Mouse (Mus musculus) 3T3-L1 (cell line): ENCODE measurements around the gene Slc26a5.

ENCODE experiments used
- DNase-seq: peaks from one replicate; pipeline ENCODE4 v3.0.0-alpha.2; 2015; ENCODE audit warnings: low read depth, low spot score

The Slc26a5 gene

GRCm38 (mm10) chr5:21810924-21811323 is 54.5 kb downstream of the Slc26a5 start:
- no peak for DNase-seq

- no peak for DNase-seq
Measured at GRCm38 (mm10) chr5:21804837-21805236, 60.6 kb downstream of the Slc26a5 start.

- DNase-seq: no peak
Measured at GRCm38 (mm10) chr5:21803691-21804188, 61.7 kb downstream of the Slc26a5 start.

- no peak for DNase-seq
Measured at GRCm38 (mm10) chr5:21802907-21803306, 62.5 kb downstream of the Slc26a5 start.

- DNase-seq: no peak
Measured at GRCm38 (mm10) chr5:21792166-21792565, 73.2 kb downstream of the Slc26a5 start.

GRCm38 (mm10) chr5:21789061-21789460 is 76.3 kb downstream of the Slc26a5 start:
- DNase-seq: no peak

- no peak for DNase-seq
Measured at GRCm38 (mm10) chr5:21787186-21788105, 78.0 kb downstream of the Slc26a5 start.

GRCm38 (mm10) chr5:21786258-21787185 is 78.9 kb downstream of the Slc26a5 start:
- DNase-seq: peak; percentile 94

- DNase-seq: peak; percentile 21
Measured at GRCm38 (mm10) chr5:21785776-21786175, 79.6 kb downstream of the Slc26a5 start.

- peak; percentile 87 for DNase-seq
Measured at GRCm38 (mm10) chr5:21785053-21785452, 80.4 kb downstream of the Slc26a5 start, which contains the start of the genes Dnajc2 and Psmc2. TSS of gene Dnajc2 (minus strand) at chr5:21785251. TSS of gene Psmc2 (plus strand) at chr5:21785283.

GRCm38 (mm10) chr5:21784161-21785052 is 81.0 kb downstream of the Slc26a5 start:
- peak; percentile 66 for DNase-seq

- DNase-seq: no peak
Measured at GRCm38 (mm10) chr5:21776491-21776890, 88.9 kb downstream of the Slc26a5 start.

- DNase-seq: no peak
Measured at GRCm38 (mm10) chr5:21769841-21770240, 95.6 kb downstream of the Slc26a5 start.

- no peak for DNase-seq
Measured at GRCm38 (mm10) chr5:21768506-21768905, 96.9 kb downstream of the Slc26a5 start.
